Mouse (Mus musculus): Measurements from ENCODE around the gene Pcdh18. TPM values are rescaled to one million over a fixed set of nuclear protein-coding genes. Genes with fewer than 3 reads are reported as not detected.

The Pcdh18 gene
- total and polyA plus RNA-seq, 2 experiments from 2014 or later, result 26.0 to 68.7 TPM

GRCm38 (mm10) chr3:49749491-49750284, 7.4 kb downstream of the Pcdh18 start:
- Histone ChIP-seq H3K27me3 (ENCODE audit: insufficient read depth, low read length) (no peaks in the 10 kb centered on the region), H3K9ac (replicated peaks; ENCODE audit: low read length, poor library complexity, severe bottlenecking) (no peak overlapping the region), H3K9me3 (ENCODE audit: low read length) (no peaks in the 10 kb centered on the region), H3K27ac (ENCODE audit: low read depth, low read length) (no peak overlapping the region), H3K4me2 (ENCODE audit: low read depth, low read length, poor library complexity, severe bottlenecking) (peak overlapping the region; percentile 5; the same call in 1 of the 2 replicates), H3K36me3 (ENCODE audit: insufficient read depth, low read length) (peaks cover 5% of the 10 kb centered on the region), H3K4me3 (ENCODE audit: low read depth, low read length) (no peak overlapping the region), H3K4me1 (ENCODE audit: insufficient read depth, low read length) (peaks cover 9% of the 10 kb centered on the region)
- 52% methylated on average over 8 of the region's 8 CpGs for WGBS
- ATAC-seq (ENCODE audit: low FRiP score) (no peak), DNase-seq (ENCODE audit: low spot score) (peak; percentile 22)
- TF ChIP-seq CTCF (IDR thresholded peaks at IDR 0.05), result no peak

- ATAC-seq (ENCODE audit: low FRiP score), result no peak
- Histone ChIP-seq H3K27ac (ENCODE audit: low read depth, low read length) (no peak overlapping the region), H3K4me1 (ENCODE audit: insufficient read depth, low read length) (peaks cover 8% of the 10 kb centered on the region; the same call in 1 of the 2 replicates), H3K9me3 (ENCODE audit: low read length) (no peaks in the 10 kb centered on the region), H3K4me2 (ENCODE audit: low read depth, low read length, poor library complexity, severe bottlenecking) (no peak overlapping the region), H3K27me3 (ENCODE audit: insufficient read depth, low read length) (no peaks in the 10 kb centered on the region), H3K4me3 (ENCODE audit: low read depth, low read length) (no peak overlapping the region), H3K36me3 (ENCODE audit: insufficient read depth, low read length) (peaks cover 9% of the 10 kb centered on the region), H3K9ac (replicated peaks; ENCODE audit: low read length, poor library complexity, severe bottlenecking) (no peak overlapping the region)
- no peak for DNase-seq (ENCODE audit: low spot score)
- no peak for TF ChIP-seq CTCF (IDR thresholded peaks at IDR 0.05)
- 97% methylated on average over 1 of the region's 1 CpGs for WGBS
Observed at GRCm38 (mm10) chr3:49748054-49748453, 9.1 kb downstream of the Pcdh18 start.

- Histone ChIP-seq H3K4me1 (ENCODE audit: insufficient read depth, low read length) (no peaks in the 10 kb centered on the region), H3K4me2 (ENCODE audit: low read depth, low read length, poor library complexity, severe bottlenecking) (no peak overlapping the region), H3K9me3 (ENCODE audit: low read length) (no peaks in the 10 kb centered on the region), H3K4me3 (ENCODE audit: low read depth, low read length) (no peak overlapping the region), H3K27me3 (ENCODE audit: insufficient read depth, low read length) (no peaks in the 10 kb centered on the region), H3K36me3 (ENCODE audit: insufficient read depth, low read length) (no peaks in the 10 kb centered on the region), H3K27ac (ENCODE audit: low read depth, low read length) (no peak overlapping the region), H3K9ac (replicated peaks; ENCODE audit: low read length, poor library complexity, severe bottlenecking) (no peak overlapping the region)
- no peak for ATAC-seq (ENCODE audit: low FRiP score)
- WGBS, result 70% methylated on average over 2 of the region's 2 CpGs
- no peak for TF ChIP-seq CTCF (IDR thresholded peaks at IDR 0.05)
- no peak for DNase-seq (ENCODE audit: low spot score)
Observed at GRCm38 (mm10) chr3:49739061-49739460, 18.1 kb downstream of the Pcdh18 start.

GRCm38 (mm10) chr3:49738531-49738930, 18.6 kb downstream of the Pcdh18 start:
- TF ChIP-seq CTCF (IDR thresholded peaks at IDR 0.05), result no peak

GRCm38 (mm10) chr3:49706503-49706902, 50.6 kb downstream of the Pcdh18 start:
- no peaks in the 10 kb centered on the region for H3K9me3 ChIP-seq (ENCODE audit: low read length)
- WGBS, result 19% methylated on average over 2 of the region's 2 CpGs
- H3K27ac ChIP-seq (ENCODE audit: low read depth, low read length), result no peak overlapping the region
- H3K36me3 ChIP-seq (ENCODE audit: insufficient read depth, low read length), result no peaks in the 10 kb centered on the region
- H3K9ac ChIP-seq (replicated peaks; ENCODE audit: low read length, poor library complexity, severe bottlenecking), result no peak overlapping the region
- no peak for TF ChIP-seq CTCF (IDR thresholded peaks at IDR 0.05)
- H3K4me2 ChIP-seq (ENCODE audit: low read depth, low read length, poor library complexity, severe bottlenecking), result no peak overlapping the region
- no peaks in the 10 kb centered on the region for H3K27me3 ChIP-seq (ENCODE audit: insufficient read depth, low read length)
- ATAC-seq (ENCODE audit: low FRiP score) (no peak), DNase-seq (ENCODE audit: low spot score) (no peak)
- no peaks in the 10 kb centered on the region for H3K4me1 ChIP-seq (ENCODE audit: insufficient read depth, low read length)
- no peak overlapping the region for H3K4me3 ChIP-seq (ENCODE audit: low read depth, low read length)

More at GRCm38 (mm10) chr3:49738531-49738930, 18.6 kb downstream of the Pcdh18 start:
- DNase-seq (ENCODE audit: low spot score) (no peak), ATAC-seq (ENCODE audit: low FRiP score) (no peak)
- H3K9me3 ChIP-seq (ENCODE audit: low read length), result no peaks in the 10 kb centered on the region
- no peak overlapping the region for H3K9ac ChIP-seq (replicated peaks; ENCODE audit: low read length, poor library complexity, severe bottlenecking)
- H3K4me3 ChIP-seq (ENCODE audit: low read depth, low read length), result no peak overlapping the region
- no peak overlapping the region for H3K27ac ChIP-seq (ENCODE audit: low read depth, low read length)
- no peaks in the 10 kb centered on the region for H3K36me3 ChIP-seq (ENCODE audit: insufficient read depth, low read length)
- no peak overlapping the region for H3K4me2 ChIP-seq (ENCODE audit: low read depth, low read length, poor library complexity, severe bottlenecking)
- H3K4me1 ChIP-seq (ENCODE audit: insufficient read depth, low read length), result no peaks in the 10 kb centered on the region
- no peaks in the 10 kb centered on the region for H3K27me3 ChIP-seq (ENCODE audit: insufficient read depth, low read length)

- Histone ChIP-seq H3K36me3 (ENCODE audit: insufficient read depth, low read length) (no peaks in the 10 kb centered on the region), H3K4me3 (ENCODE audit: low read depth, low read length) (no peak overlapping the region), H3K9me3 (ENCODE audit: low read length) (no peaks in the 10 kb centered on the region), H3K27me3 (ENCODE audit: insufficient read depth, low read length) (no peaks in the 10 kb centered on the region), H3K27ac (ENCODE audit: low read depth, low read length) (no peak overlapping the region), H3K9ac (replicated peaks; ENCODE audit: low read length, poor library complexity, severe bottlenecking) (no peak overlapping the region), H3K4me1 (ENCODE audit: insufficient read depth, low read length) (no peaks in the 10 kb centered on the region), H3K4me2 (ENCODE audit: low read depth, low read length, poor library complexity, severe bottlenecking) (no peak overlapping the region)
- ATAC-seq (ENCODE audit: low FRiP score) (no peak), DNase-seq (ENCODE audit: low spot score) (no peak)
- 9% methylated on average over 2 of the region's 2 CpGs for whole genome bisulfite sequencing
- TF ChIP-seq CTCF (IDR thresholded peaks at IDR 0.05), result no peak
Observed at GRCm38 (mm10) chr3:49699951-49700350, 57.2 kb downstream of the Pcdh18 start.
